Mouse (Mus musculus) ES-Bruce4 (cell line): Measurements from ENCODE around the gene Ppl.

Experiments
- CTCF ChIP-seq: IDR thresholded peaks from one replicate; pipeline ENCODE4 v1.8.1; 2011; ENCODE audit warnings: low read depth, low read length
- EP300 ChIP-seq: IDR thresholded peaks from 2 replicates; pipeline ENCODE4 v1.6.1; 2011; ENCODE audit warnings: low read depth, low read length; ENCODE audit not compliant: insufficient read depth

DNA sequence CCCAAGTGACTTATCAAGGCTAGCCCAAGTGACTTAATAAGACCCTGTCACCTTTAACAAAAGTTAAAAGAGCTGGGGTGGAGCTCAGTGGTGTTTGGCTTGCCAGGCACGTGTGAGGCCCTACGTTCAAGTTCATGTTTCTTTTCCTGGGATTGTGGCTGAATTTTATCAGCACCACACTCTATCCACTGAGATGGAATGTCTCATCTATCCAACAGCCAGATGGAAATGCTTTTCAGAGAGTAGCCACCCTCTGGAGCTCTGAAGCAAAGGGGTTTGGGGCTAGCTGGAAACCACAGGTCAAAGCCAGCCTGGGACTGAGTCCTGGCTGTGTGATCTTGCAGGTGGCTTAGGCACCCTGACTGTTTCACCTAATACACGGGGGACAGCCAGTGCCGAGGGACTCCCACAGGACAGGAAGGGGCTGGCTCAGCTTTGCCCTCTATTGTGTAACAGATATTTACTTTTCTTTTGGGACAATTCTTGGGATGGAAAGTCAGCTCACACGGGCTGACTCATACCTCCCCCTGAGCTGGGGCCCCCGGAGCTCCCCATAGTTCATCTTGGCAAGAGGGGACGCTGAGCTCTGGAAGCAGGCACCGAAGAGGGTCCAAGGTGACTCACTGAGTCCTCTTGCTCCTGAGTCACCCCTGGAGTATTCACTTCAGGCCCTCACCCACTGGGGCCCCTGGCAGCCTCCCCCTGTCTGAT lies 3.5 kb upstream of the Ppl start:
- TF ChIP-seq EP300 (no peak), CTCF (no peak)
